Mouse (Mus musculus) hematopoietic multipotent progenitor cell, adult 10-12 weeks (in vitro differentiated cells): ENCODE results near the gene Oxgr1. TPM values are rescaled to one million over a fixed set of nuclear protein-coding genes. Genes with fewer than 3 reads are reported as not detected.

ENCODE experiments used
- polyA plus RNA-seq: library from polyadenylated mRNA; stranded (reverse); fragments of >175 nt; gene quantifications from 2 replicates; pipeline ENCODE4 v1.2.3, GENCODE M21; 2012; ENCODE audit warnings: low replicate concordance

The Oxgr1 gene
- polyA plus RNA-seq, result not detected in 2 replicates

GRCm38 (mm10) chr14:120042187-120042820 is at the start of gene Oxgr1:
Oxgr1 (minus strand) TSS chr14:120042435.

Other genes starting within 250 kb of the Oxgr1 start
- 60.0 and 170 TPM in 2 replicates for gene Mbnl2, start 233.2 kb upstream of the Oxgr1 start, polyA plus RNA-seq